Mouse (Mus musculus) bone marrow macrophage, adult 2 months (primary cell): ENCODE data around the gene Ptpn11.

Experiments used
- CTCF ChIP-seq: IDR thresholded peaks from 2 replicates; pipeline ENCODE4 v1.5.1; 2012; ENCODE audit warnings: low read depth, mild to moderate bottlenecking, low read length, moderate library complexity
- POLR2A ChIP-seq: IDR thresholded peaks from 2 replicates; pipeline ENCODE4 v1.6.1; 2012; ENCODE audit warnings: mild to moderate bottlenecking, low read depth, low read length, borderline replicate concordance

DNA sequence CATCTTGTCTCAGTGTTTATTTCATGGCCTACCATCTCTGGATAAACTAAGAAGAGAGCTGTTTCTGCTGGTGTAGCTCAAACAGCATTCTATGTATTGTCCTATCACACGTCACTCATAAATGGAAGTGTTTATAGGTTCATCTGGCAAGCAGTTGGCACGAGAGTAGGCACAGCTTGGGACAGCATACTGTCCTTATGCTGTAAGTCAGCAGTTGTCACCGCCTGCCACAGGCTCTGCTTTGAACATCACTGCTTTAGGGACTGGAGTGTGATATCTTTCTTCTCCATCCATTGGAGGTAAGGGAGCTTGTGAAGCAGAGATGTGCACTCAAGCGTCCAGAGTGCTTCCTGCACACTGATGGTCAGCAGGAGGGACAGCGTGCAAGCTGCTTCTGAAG lies 48.6 kb upstream of the Ptpn11 start:
- no peak for TF ChIP-seq CTCF
- no peak for TF ChIP-seq POLR2A
